Mouse (Mus musculus): ENCODE results near the gene Kpna2. TPM values are rescaled to one million over a fixed set of nuclear protein-coding genes. Genes with fewer than 3 reads are reported as not detected.

The Kpna2 gene
- polyA plus RNA-seq, 1 experiment from 2014 or later: 481 TPM

DNA sequence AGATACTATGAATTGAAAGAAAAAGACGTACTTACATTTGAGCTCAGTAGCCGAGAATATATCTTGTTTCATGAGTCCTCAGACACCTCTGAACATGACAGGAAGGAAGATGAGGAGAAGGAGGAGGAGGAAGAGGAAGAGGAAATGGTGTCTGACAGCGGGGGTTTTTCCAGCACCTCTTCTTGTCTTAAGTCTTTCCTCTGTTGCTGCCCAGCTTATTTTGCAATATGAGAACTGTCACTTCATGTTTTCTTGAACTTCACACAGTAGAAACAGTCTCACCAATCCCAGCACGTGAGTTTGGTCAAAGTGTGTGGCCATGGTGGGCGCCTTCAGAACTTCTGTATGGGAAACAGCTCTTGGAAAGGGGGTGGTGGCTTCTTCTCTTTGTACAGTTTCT lies 26.3 kb downstream of the Kpna2 start:
- ATAC-seq: no peak
- no peak overlapping the region for H3K9ac ChIP-seq
- H3K4me3 ChIP-seq: no peak overlapping the region
- no peaks in the 10 kb centered on the region for H3K36me3 ChIP-seq (ENCODE audit: poor library complexity, severe bottlenecking)
- 92% methylated on average over 5 of the region's 5 CpGs for WGBS
- H3K4me1 ChIP-seq: no peaks in the 10 kb centered on the region
- H3K9me3 ChIP-seq (replicated peaks): no peaks in the 10 kb centered on the region
- no peak overlapping the region for H3K4me2 ChIP-seq
- no peaks in the 10 kb centered on the region for H3K27me3 ChIP-seq
- no peak overlapping the region for H3K27ac ChIP-seq

DNA sequence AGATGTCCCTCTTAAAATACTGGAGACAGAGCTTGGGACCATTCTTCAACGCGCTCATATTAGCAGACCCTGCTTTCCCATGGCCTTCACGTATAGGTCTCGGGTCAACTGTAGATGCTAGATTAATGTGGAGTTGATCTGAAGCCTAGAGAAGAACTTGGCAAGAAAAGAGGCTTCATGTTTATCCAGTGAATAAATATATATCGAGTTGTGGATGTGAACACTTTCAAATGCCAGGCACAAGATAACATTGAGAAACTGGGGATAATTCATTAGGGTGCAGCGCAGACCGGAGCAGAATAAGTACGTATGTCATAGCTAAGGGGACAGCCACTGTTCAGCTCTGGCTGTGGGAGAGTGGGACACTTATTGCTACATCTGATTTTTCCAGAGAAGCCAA lies 29.5 kb downstream of the Kpna2 start:
- Histone ChIP-seq H3K27me3 (no peaks in the 10 kb centered on the region), H3K9ac (no peak overlapping the region), H3K36me3 (ENCODE audit: poor library complexity, severe bottlenecking) (no peaks in the 10 kb centered on the region), H3K4me1 (no peaks in the 10 kb centered on the region), H3K4me2 (no peak overlapping the region), H3K4me3 (no peak overlapping the region), H3K9me3 (replicated peaks) (no peaks in the 10 kb centered on the region), H3K27ac (no peak overlapping the region)
- 95% methylated on average over 8 of the region's 8 CpGs for WGBS
- no peak for ATAC-seq

DNA sequence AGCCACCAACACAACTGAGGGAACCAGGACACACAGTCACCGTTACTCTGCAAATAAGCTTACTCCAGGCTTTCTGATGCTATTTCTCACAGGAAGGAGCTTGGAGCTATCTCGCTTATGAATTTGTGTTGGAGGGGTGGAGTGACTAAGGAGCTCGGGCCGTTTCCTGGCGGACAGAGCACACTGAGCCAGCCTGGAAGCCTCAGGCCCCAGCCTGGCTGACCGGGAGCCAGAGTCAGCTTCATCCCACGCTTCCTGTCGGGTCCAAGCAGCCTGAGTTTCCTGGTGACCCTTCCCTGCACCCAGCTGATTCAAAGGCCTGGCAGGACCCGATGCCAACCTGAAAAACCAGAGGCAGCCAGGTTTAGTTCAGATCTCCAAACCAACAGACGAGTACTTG lies 31.7 kb downstream of the Kpna2 start:
- WGBS: 85% methylated on average over 10 of the region's 10 CpGs
- Histone ChIP-seq H3K36me3 (ENCODE audit: poor library complexity, severe bottlenecking) (no peaks in the 10 kb centered on the region), H3K9ac (no peak overlapping the region), H3K4me2 (no peak overlapping the region), H3K4me3 (no peak overlapping the region), H3K27me3 (no peaks in the 10 kb centered on the region), H3K4me1 (no peaks in the 10 kb centered on the region), H3K27ac (no peak overlapping the region), H3K9me3 (replicated peaks) (no peaks in the 10 kb centered on the region)
- ATAC-seq: no peak

DNA sequence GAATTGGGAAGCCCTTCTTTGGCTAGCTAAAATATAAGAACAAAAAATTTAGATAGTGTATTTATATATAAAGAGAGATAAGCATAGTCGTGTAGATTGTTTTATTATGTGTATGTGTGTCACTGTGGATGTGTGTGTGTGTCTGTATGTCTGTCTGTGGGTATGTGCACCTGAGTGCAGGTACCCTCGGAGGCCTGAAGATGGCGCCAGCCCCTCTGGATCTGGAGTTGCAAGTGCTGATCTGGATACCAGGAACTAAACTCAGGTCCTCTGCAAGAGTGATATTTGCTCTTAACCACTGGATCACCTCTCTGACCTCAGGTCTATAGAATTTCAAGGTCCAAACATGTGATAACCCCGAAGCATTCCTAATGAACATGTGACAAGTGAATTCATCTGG lies 33.5 kb downstream of the Kpna2 start:
- H3K27me3 ChIP-seq: no peaks in the 10 kb centered on the region
- no peak overlapping the region for H3K4me3 ChIP-seq
- H3K9ac ChIP-seq: no peak overlapping the region
- ATAC-seq: no peak
- no peak overlapping the region for H3K27ac ChIP-seq
- H3K36me3 ChIP-seq (ENCODE audit: poor library complexity, severe bottlenecking): no peaks in the 10 kb centered on the region
- H3K4me1 ChIP-seq: no peaks in the 10 kb centered on the region
- no peak overlapping the region for H3K4me2 ChIP-seq
- no peaks in the 10 kb centered on the region for H3K9me3 ChIP-seq (replicated peaks)
- 94% methylated on average over 4 of the region's 4 CpGs for WGBS

DNA sequence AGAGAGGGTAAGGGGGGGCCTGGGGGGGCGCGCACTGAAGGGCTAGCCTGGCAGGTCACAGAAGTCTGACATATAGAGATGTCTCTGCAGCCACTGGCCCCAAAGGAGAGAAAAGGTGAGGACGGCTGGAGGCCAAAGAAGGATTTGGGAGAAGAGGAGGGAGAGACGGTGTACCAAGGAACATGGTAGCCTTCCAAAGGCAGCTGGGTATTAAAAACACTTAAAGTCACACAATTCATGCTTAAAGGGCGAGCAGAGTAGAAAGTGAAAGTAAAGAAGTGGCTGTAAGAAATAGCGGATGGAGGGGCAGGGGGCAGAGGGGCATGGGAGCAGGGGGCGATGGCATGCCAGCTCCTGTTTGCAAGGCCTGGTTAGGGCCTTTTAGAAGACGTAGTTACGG lies 37.0 kb downstream of the Kpna2 start:
- no peak overlapping the region for H3K4me2 ChIP-seq
- 85% methylated on average over 9 of the region's 9 CpGs for WGBS

DNA sequence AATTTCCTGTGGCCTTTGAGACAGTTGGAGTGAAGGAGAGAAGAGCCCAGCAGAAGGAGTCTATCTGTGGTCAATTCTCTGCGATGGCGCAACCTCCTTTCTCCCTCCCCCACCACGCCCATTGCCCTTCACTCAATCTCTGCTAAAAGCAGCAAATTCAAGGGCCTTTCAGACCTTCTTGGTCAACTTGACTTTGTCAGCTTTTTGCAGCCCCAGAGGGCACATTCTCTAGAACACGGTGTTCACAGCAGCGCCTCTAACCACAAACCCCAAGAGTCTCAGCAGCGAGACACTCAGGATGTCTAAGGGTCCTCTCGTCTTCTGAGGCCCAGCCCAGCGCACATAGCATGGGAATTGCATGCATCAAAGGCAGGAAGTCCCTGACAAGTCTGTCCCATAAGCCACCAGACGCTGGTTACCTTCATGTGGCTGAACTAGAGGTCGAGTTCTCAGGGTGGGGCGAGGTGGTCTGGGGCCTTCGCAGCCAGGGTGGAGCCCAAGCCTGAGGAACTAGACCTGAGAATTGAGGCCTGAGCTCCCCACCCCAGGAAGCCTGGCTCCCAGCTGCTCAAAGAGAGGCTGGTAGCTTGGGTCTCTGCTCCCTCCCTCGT lies 37.8 kb downstream of the Kpna2 start:
- Histone ChIP-seq H3K9ac (no peak overlapping the region), H3K4me3 (no peak overlapping the region), H3K27ac (no peak overlapping the region), H3K9me3 (replicated peaks) (no peaks in the 10 kb centered on the region), H3K4me2 (no peak overlapping the region), H3K4me1 (no peaks in the 10 kb centered on the region), H3K27me3 (no peaks in the 10 kb centered on the region), H3K36me3 (ENCODE audit: poor library complexity, severe bottlenecking) (no peaks in the 10 kb centered on the region)
- no peak for ATAC-seq
- 84% methylated on average over 13 of the region's 13 CpGs for WGBS

More for the DNA sequence above, 37.0 kb downstream of the Kpna2 start:
- no peaks in the 10 kb centered on the region for H3K4me1 ChIP-seq
- no peaks in the 10 kb centered on the region for H3K36me3 ChIP-seq (ENCODE audit: poor library complexity, severe bottlenecking)
- no peaks in the 10 kb centered on the region for H3K27me3 ChIP-seq
- no peaks in the 10 kb centered on the region for H3K9me3 ChIP-seq (replicated peaks)
- no peak overlapping the region for H3K9ac ChIP-seq
- no peak for ATAC-seq
- no peak overlapping the region for H3K27ac ChIP-seq
- H3K4me3 ChIP-seq: no peak overlapping the region

DNA sequence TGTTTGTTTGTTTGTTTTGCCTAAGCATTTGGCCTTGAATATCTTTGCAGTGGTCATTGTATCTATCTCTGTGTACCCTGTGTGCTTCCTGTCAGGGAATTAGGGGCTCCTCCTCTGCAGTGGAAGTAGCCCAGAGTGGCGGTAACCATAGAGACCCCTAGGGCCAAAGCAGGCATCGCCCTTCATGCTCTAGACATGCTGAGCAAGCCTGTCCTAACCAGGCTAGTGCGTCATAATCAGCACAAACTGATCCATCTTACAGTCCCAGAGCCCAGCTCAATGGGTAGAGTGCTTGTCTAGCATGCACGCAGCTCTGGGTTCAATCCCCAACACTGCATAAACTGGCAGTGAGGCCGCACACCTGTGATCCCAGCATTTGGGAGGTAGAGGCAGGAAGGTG lies 40.2 kb downstream of the Kpna2 start:
- H3K9ac ChIP-seq: no peak overlapping the region
- H3K36me3 ChIP-seq (ENCODE audit: poor library complexity, severe bottlenecking): no peaks in the 10 kb centered on the region
- no peak for ATAC-seq
- no peak overlapping the region for H3K27ac ChIP-seq
- no peak overlapping the region for H3K4me3 ChIP-seq
- no peaks in the 10 kb centered on the region for H3K9me3 ChIP-seq (replicated peaks)
- H3K4me2 ChIP-seq: no peak overlapping the region
- H3K4me1 ChIP-seq: no peaks in the 10 kb centered on the region
- 90% methylated on average over 5 of the region's 5 CpGs for WGBS
- no peaks in the 10 kb centered on the region for H3K27me3 ChIP-seq

DNA sequence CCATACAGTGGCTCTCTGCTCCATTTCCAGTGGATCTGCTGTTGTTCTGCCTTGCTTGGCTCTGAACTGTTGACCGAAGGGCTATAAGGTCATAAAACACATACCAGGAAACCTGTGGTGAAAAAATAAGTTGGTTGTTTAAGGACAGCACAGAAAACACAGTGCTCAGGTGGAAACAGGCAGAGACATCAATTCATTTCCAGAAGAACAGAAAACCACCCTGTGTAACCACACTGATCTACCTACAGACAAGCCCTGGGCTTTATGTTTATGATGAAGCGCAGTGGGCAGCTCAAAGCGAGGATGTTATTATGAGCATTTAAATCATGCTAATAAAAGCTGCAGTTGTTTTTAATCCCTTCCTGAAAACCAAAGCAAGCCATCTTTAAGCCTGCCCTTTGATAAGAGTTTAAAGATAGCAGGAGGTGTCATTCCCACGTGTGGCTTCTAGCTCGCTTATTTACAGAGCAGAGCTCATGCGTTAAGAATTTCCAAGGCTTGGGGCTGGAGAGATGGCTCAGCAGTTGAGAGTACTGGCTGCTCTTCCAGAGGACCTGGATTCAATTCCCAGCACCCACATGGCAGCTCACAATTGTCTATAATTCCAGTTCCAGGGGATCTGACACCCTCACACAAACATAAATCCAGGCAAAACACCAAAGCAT lies 40.8 kb downstream of the Kpna2 start:
- no peak for ATAC-seq
- Histone ChIP-seq H3K4me3 (no peak overlapping the region), H3K4me1 (no peaks in the 10 kb centered on the region), H3K9ac (no peak overlapping the region), H3K27ac (no peak overlapping the region), H3K9me3 (replicated peaks) (no peaks in the 10 kb centered on the region), H3K4me2 (no peak overlapping the region), H3K27me3 (no peaks in the 10 kb centered on the region), H3K36me3 (ENCODE audit: poor library complexity, severe bottlenecking) (no peaks in the 10 kb centered on the region)
- WGBS: 88% methylated on average over 6 of the region's 6 CpGs

DNA sequence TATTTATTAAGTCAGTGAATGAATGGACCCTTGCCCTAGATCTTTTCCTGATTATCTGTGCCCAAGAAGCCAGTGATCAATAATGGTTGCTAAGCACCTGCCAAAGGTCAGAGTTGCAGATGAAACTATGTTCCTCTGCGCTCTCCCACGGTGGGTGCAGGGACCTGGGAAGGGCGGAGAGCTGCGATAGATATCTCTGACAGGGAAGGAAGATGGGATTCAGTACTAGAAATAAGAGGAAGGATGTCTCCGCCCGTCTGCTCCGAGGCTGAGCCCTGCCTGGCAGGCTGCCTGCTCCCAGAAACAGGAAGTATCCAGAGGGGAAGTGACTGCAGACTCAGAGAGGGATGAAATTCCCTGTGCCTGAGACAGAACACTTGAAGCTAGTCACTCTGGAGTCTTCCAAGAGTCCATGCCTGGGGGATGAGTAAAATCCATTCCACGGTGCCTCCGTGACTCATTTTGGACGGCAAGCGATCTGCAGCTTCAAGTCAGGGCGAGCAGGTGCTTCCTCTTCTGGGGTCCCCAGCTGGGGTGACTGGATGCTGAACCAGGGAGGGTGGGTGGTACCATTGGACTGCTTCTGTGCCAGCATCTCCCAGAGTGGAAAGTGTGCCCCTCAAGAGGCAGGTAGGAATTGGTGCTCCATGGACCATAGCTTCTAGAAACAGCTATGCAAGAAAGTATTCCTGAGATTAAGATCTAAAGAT lies 41.9 kb downstream of the Kpna2 start:
- no peak overlapping the region for H3K27ac ChIP-seq
- H3K9ac ChIP-seq: no peak overlapping the region
- H3K36me3 ChIP-seq (ENCODE audit: poor library complexity, severe bottlenecking): no peaks in the 10 kb centered on the region
- H3K4me3 ChIP-seq: no peak overlapping the region
- no peak overlapping the region for H3K4me2 ChIP-seq
- ATAC-seq: no peak
- no peaks in the 10 kb centered on the region for H3K9me3 ChIP-seq (replicated peaks)
- H3K4me1 ChIP-seq: no peaks in the 10 kb centered on the region
- WGBS: 90% methylated on average over 12 of the region's 12 CpGs
- no peaks in the 10 kb centered on the region for H3K27me3 ChIP-seq

DNA sequence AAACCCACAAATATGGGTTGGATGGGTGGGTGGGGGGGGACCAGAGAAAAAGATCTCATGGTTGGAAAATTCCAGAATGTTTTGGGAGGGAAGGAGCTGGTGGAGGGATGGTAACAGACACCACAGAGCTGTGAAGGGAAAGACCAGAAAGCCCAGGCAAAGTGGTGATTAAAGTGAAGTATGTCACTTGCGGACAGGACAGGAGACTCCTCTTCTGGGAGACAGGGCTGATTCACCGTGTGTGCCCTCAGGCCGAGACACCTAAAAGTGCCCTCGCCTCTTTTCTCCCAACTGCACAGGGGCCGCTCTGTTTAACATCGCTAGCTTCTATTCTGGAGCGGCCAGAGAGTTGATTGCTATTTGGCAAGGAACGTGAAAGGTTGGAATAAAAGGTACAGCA lies 44.8 kb downstream of the Kpna2 start:
- H3K9me3 ChIP-seq (replicated peaks): no peaks in the 10 kb centered on the region
- no peaks in the 10 kb centered on the region for H3K27me3 ChIP-seq
- 78% methylated on average over 8 of the region's 8 CpGs for WGBS
- H3K4me2 ChIP-seq: no peak overlapping the region
- no peak for ATAC-seq
- H3K36me3 ChIP-seq (ENCODE audit: poor library complexity, severe bottlenecking): no peaks in the 10 kb centered on the region
- H3K27ac ChIP-seq: no peak overlapping the region
- H3K9ac ChIP-seq: no peak overlapping the region
- no peaks in the 10 kb centered on the region for H3K4me1 ChIP-seq
- H3K4me3 ChIP-seq: no peak overlapping the region

DNA sequence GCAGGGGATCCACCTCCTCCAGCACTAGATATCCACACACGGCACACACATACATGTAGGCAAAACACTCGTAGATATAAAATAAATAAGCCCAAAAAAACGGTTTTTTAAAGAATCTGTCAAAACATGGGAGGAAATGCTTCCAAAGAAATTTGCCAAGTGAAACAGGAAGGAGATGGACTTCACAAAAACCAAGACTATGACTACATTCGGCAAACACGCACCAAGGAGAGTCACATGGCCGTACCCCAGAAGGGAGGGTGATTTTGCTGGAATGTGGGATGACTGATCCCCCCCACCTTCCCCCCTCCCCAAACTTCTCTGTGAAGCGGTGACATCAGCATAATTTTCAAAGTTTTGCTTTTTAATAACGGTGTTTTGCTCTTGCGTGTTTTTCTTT lies 45.2 kb downstream of the Kpna2 start:
- 83% methylated on average over 9 of the region's 9 CpGs for WGBS
- Histone ChIP-seq H3K36me3 (ENCODE audit: poor library complexity, severe bottlenecking) (no peaks in the 10 kb centered on the region), H3K4me3 (no peak overlapping the region), H3K4me1 (no peaks in the 10 kb centered on the region), H3K27me3 (no peaks in the 10 kb centered on the region), H3K4me2 (no peak overlapping the region), H3K9me3 (replicated peaks) (no peaks in the 10 kb centered on the region), H3K27ac (no peak overlapping the region), H3K9ac (no peak overlapping the region)
- ATAC-seq: no peak
